Comparison of ENCODE assay signal across 12 mouse cellular contexts in genomic region chr4:32170106-32170459, GRCm38 (mm10).
A peak's percentile ranks its signal among the peaks of the same experiment; 100 is the strongest.
DNase-seq lines count a peak whose midpoint lies in the region; ATAC-seq and TF ChIP-seq lines count a peak whose summit lies in the region.
"Had no signal": no experiment of that assay in that cellular context is flagged by ENCODE, and none has a peak within 500 bp of the region (broad histone marks: within the 10 kb centered on the region; RNA-seq: fewer than 3 reads in every experiment).

No protein-coding gene starts in this region.

- peak; percentile 33; the same call in 1 of the 2 replicates for ATAC-seq in heart, postnatal 0 days (ENCODE audit: insufficient read depth, low read depth)
- peak; percentile 73 for ATAC-seq in embryonic facial prominence, embryonic 14.5 days (ENCODE audit: low read depth)
- peak; percentile 30; the same call in 1 of the 2 replicates for ATAC-seq in megakaryocyte, adult 5-6 weeks (ENCODE audit: poor library complexity, severe bottlenecking)
- no peak for ATAC-seq in erythroid progenitor cell, adult 5-6 weeks (replicated peaks; ENCODE audit: low FRiP score, poor library complexity, severe bottlenecking)
- ATAC-seq: activated CD4-positive, CD25-positive, alpha-beta regulatory T cell, adult 4 months had no signal

- H3K4me1 ChIP-seq in heart, postnatal 0 days (ENCODE audit: control insufficient read depth, insufficient read depth): peaks cover 16% of the 10 kb centered on the region
- peaks cover 6% of the 10 kb centered on the region for H3K4me1 ChIP-seq in heart, adult 2 months (ENCODE audit: control insufficient read depth, insufficient read depth, low read length)
- peaks cover 8 to 32% of the 10 kb centered on the region in 2 experiments for H3K4me1 ChIP-seq in MEL (ENCODE audit: control insufficient read depth in 1 of 2, insufficient read depth in 2 of 2, low read length in 2 of 2)
- H3K4me1 ChIP-seq in embryonic facial prominence, embryonic 14.5 days (ENCODE audit: control insufficient read depth, insufficient read depth, low read length): 0 out of 2 replicates have a peak, but pooled peaks cover under 1% of the 10 kb centered on the region

- no peak for TF ChIP-seq RAD21 in MEL (IDR thresholded peaks at IDR 0.05; ENCODE audit: low read depth, low read length)

- H3K27ac ChIP-seq in heart, postnatal 0 days (ENCODE audit: low read depth): no peak overlapping the region
- no peak overlapping the region for H3K27ac ChIP-seq in heart, adult 2 months
- peak overlapping the region; percentile 100 for H3K27ac ChIP-seq in MEL (ENCODE audit: control insufficient read depth, low read depth, low read length)
- no peak overlapping the region for H3K27ac ChIP-seq in embryonic facial prominence, embryonic 14.5 days (replicated peaks; ENCODE audit: low read depth, low read length)
- H3K27ac ChIP-seq: hindbrain, embryonic 12.5 days had no signal

- no peak for TF ChIP-seq CTCF in heart, postnatal 0 days (IDR thresholded peaks at IDR 0.05; ENCODE audit: low read depth)
- no peak for TF ChIP-seq CTCF in heart, adult 2 months (IDR thresholded peaks at IDR 0.05)
- TF ChIP-seq CTCF in MEL (IDR thresholded peaks at IDR 0.05 in 2 of 3, conservative IDR thresholded peaks at IDR 0.05 in 1 of 3; ENCODE audit: control insufficient read depth in 1 of 3, insufficient read depth in 1 of 3, low read depth in 2 of 3, low read length in 3 of 3, poor library complexity in 1 of 3, severe bottlenecking in 1 of 3): no peak

- TF ChIP-seq EP300 in heart, postnatal 0 days (IDR thresholded peaks at IDR 0.05; ENCODE audit: low read depth): no peak
- TF ChIP-seq EP300 in heart, adult 2 months (IDR thresholded peaks at IDR 0.05; ENCODE audit: insufficient read depth, low read depth, low read length): no peak
- no peak for TF ChIP-seq EP300 in MEL (IDR thresholded peaks at IDR 0.05; ENCODE audit: low read depth in 1 of 2, low read length in 2 of 2)

- H3K9ac ChIP-seq in heart, postnatal 0 days (replicated peaks; ENCODE audit: low read depth, low read length): no peak overlapping the region
- no peak overlapping the region for H3K9ac ChIP-seq in heart, adult 2 months (ENCODE audit: low read depth, low read length)
- H3K9ac ChIP-seq in MEL (ENCODE audit: control insufficient read depth, low read depth, low read length, poor library complexity, severe bottlenecking): peak overlapping the region; percentile 75
- H3K9ac ChIP-seq in embryonic facial prominence, embryonic 14.5 days (ENCODE audit: low read depth, low read length): no peak overlapping the region
- H3K9ac ChIP-seq: hindbrain, embryonic 12.5 days had no signal

- peak; percentile 45 for DNase-seq in heart, postnatal 0 days (ENCODE audit: low spot score)
- DNase-seq in heart, adult 2 months: no peak
- no peak for DNase-seq in MEL (ENCODE audit: low read depth, low spot score)
- peak; percentile 54 for DNase-seq in embryonic facial prominence, embryonic 14.5 days (ENCODE audit: low spot score)
- no peak for DNase-seq in left cerebral cortex, postnatal 14 days (ENCODE audit: low spot score in 2 of 2)
- no peak for DNase-seq in frontal cortex, postnatal 25 days (ENCODE audit: low spot score in 2 of 2)
- DNase-seq: cerebellum, postnatal 14 days; kidney, adult 18-20 months had no signal

- H3K4me2 ChIP-seq in heart, postnatal 0 days (ENCODE audit: low read depth, low read length): peak overlapping the region; percentile 28; the same call in 1 of the 2 replicates
- no peak overlapping the region for H3K4me2 ChIP-seq in embryonic facial prominence, embryonic 14.5 days (ENCODE audit: low read depth, low read length)
- H3K4me2 ChIP-seq: hindbrain, embryonic 12.5 days had no signal

- H3K36me3 ChIP-seq in heart, postnatal 0 days (replicated peaks; ENCODE audit: control insufficient read depth, insufficient read depth, low read length): no peaks in the 10 kb centered on the region
- no peaks in the 10 kb centered on the region for H3K36me3 ChIP-seq in heart, adult 2 months (ENCODE audit: control insufficient read depth, insufficient read depth, low read length)
- H3K36me3 ChIP-seq in MEL (ENCODE audit: control insufficient read depth in 1 of 2, insufficient read depth in 2 of 2, low read length in 2 of 2): peaks cover 0 to 19% of the 10 kb centered on the region in 2 experiments; a peak in 2 of 4 replicates
- no peaks in the 10 kb centered on the region for H3K36me3 ChIP-seq in embryonic facial prominence, embryonic 14.5 days (ENCODE audit: control insufficient read depth, insufficient read depth, low read length)
- H3K36me3 ChIP-seq: hindbrain, embryonic 12.5 days had no signal

- no peak overlapping the region for H3K4me3 ChIP-seq in heart, postnatal 0 days (ENCODE audit: low read depth, low read length)
- H3K4me3 ChIP-seq in heart, adult 2 months: no peak overlapping the region
- H3K4me3 ChIP-seq in MEL (ENCODE audit: control insufficient read depth in 1 of 2, insufficient read depth in 1 of 2, low read depth in 2 of 2, low read length in 2 of 2): peak overlapping the region; percentile 39 to 74
- H3K4me3 ChIP-seq in embryonic facial prominence, embryonic 14.5 days (ENCODE audit: low read depth, low read length): no peak overlapping the region
- H3K4me3 ChIP-seq: hindbrain, embryonic 12.5 days had no signal

- no peaks in the 10 kb centered on the region for H3K79me2 ChIP-seq in heart, adult 2 months (replicated peaks; ENCODE audit: control insufficient read depth, insufficient read depth, low read length)
- peaks cover 2% of the 10 kb centered on the region for H3K79me2 ChIP-seq in MEL (ENCODE audit: control insufficient read depth, insufficient read depth, low read length, poor library complexity)

- no peak for TF ChIP-seq POLR2A in heart, adult 2 months (IDR thresholded peaks at IDR 0.05; ENCODE audit: insufficient read depth, low read depth, low read length)
- TF ChIP-seq POLR2A in MEL (IDR thresholded peaks at IDR 0.05; ENCODE audit: control insufficient read depth in 1 of 2, insufficient read depth in 1 of 2, low read depth in 1 of 2, low read length in 2 of 2, poor library complexity in 1 of 2): no peak

- H3K9me3 ChIP-seq in heart, postnatal 0 days (replicated peaks; ENCODE audit: control insufficient read depth, low read length): no peaks in the 10 kb centered on the region
- no peaks in the 10 kb centered on the region for H3K9me3 ChIP-seq in MEL (replicated peaks; ENCODE audit: insufficient read depth, low read length)
- no peaks in the 10 kb centered on the region for H3K9me3 ChIP-seq in embryonic facial prominence, embryonic 14.5 days (ENCODE audit: control insufficient read depth, low read length)
- H3K9me3 ChIP-seq: hindbrain, embryonic 12.5 days had no signal

- no peaks in the 10 kb centered on the region for H3K27me3 ChIP-seq in heart, postnatal 0 days (ENCODE audit: control insufficient read depth, insufficient read depth, low read length)
- H3K27me3 ChIP-seq in heart, adult 2 months (ENCODE audit: control insufficient read depth, insufficient read depth, low read length): no peaks in the 10 kb centered on the region
- no peaks in the 10 kb centered on the region for H3K27me3 ChIP-seq in MEL (ENCODE audit: control insufficient read depth in 1 of 2, insufficient read depth in 2 of 2, low read length in 2 of 2)
- H3K27me3 ChIP-seq in embryonic facial prominence, embryonic 14.5 days (replicated peaks; ENCODE audit: control insufficient read depth, insufficient read depth, low read length): no peaks in the 10 kb centered on the region; the same call in 1 of the 2 replicates
- H3K27me3 ChIP-seq: hindbrain, embryonic 12.5 days had no signal

- WGBS in heart, postnatal 0 days: 8% methylated on average over 4 of the region's 4 CpGs
- WGBS in heart, adult 2 months: 18% methylated on average over 4 of the region's 4 CpGs
- WGBS in embryonic facial prominence, embryonic 14.5 days: 32% methylated on average over 4 of the region's 4 CpGs

- intact Hi-C loops in heart, adult 2 months (cut with DNase I): no loop called here
- intact Hi-C loops in left cerebral cortex, postnatal 14 days (cut with DNase I): no loop called here

TF ChIP-seq in MEL, 35 proteins besides CTCF, POLR2A, EP300 and RAD21:
- TF ChIP-seq CHD2 (IDR thresholded peaks at IDR 0.05; ENCODE audit: low read length) (no peak), GABPA (IDR thresholded peaks at IDR 0.05; ENCODE audit: low read depth, low read length) (no peak), NELFE (IDR thresholded peaks at IDR 0.05; ENCODE audit: low read depth, low read length) (0 out of 2 replicates have a peak, but pooled peaks have one; percentile 12)
TF ChIP-seq in MEL: peak in this region for 1.

Comparison
In these comparisons a context has a peak if more than half of its experiments do, and no peak if none do; other contexts are left out.
1. DNase-seq: peak in heart, postnatal 0 days (single experiment) and embryonic facial prominence, embryonic 14.5 days (single experiment); none in heart, adult 2 months (0 of 2), MEL (single experiment), left cerebral cortex, postnatal 14 days (0 of 2) and frontal cortex, postnatal 25 days (0 of 2).
2. H3K4me3 ChIP-seq: peak in MEL (2 of 2); none in heart, postnatal 0 days (single experiment), heart, adult 2 months (single experiment) and embryonic facial prominence, embryonic 14.5 days (single experiment).